ENCODE assay signal across 18 mouse cellular contexts in genomic region chr17:70472162-70472561, GRCm38 (mm10).
"Had no signal": no experiment of that assay in that cellular context is flagged by ENCODE, and none has a peak within 500 bp of the region (broad histone marks: within the 10 kb centered on the region; RNA-seq: fewer than 3 reads in every experiment).

No protein-coding gene starts in this region.

- H3K4me3 ChIP-seq: midbrain, embryonic 10.5 days; midbrain, embryonic 12.5 days; myocyte; neural tube, embryonic 13.5 days; neural tube, embryonic 15.5 days had no signal

- ATAC-seq: midbrain, embryonic 16.5 days had no signal

- H3K9ac ChIP-seq: lung, embryonic 14.5 days; midbrain, embryonic 12.5 days; neural tube, embryonic 13.5 days; neural tube, embryonic 15.5 days had no signal

- H3K36me3 ChIP-seq: midbrain, embryonic 10.5 days; midbrain, embryonic 12.5 days; neural tube, embryonic 13.5 days; neural tube, embryonic 15.5 days had no signal

- DNase-seq: lung, embryonic 14.5 days; lung, postnatal 10 days; lung, postnatal 4 days; midbrain, embryonic 14.5 days; retina, postnatal 1 day; right cerebral cortex, adult 18-20 months; right cerebral cortex, postnatal 25 days; right cerebral cortex, postnatal 4 days; spleen, adult 18-20 months; thymus, adult 18-20 months; thymus, postnatal 14 days; thymus, postnatal 36 days had no signal

- H3K4me2 ChIP-seq: lung, embryonic 14.5 days; midbrain, embryonic 12.5 days; neural tube, embryonic 13.5 days; neural tube, embryonic 15.5 days had no signal

- H3K9me3 ChIP-seq: midbrain, embryonic 10.5 days; midbrain, embryonic 12.5 days; neural tube, embryonic 13.5 days; neural tube, embryonic 15.5 days had no signal

- H3K27ac ChIP-seq: midbrain, embryonic 10.5 days; midbrain, embryonic 12.5 days; neural tube, embryonic 13.5 days; neural tube, embryonic 15.5 days had no signal

- H3K27me3 ChIP-seq: midbrain, embryonic 12.5 days; neural tube, embryonic 13.5 days; neural tube, embryonic 15.5 days had no signal

- H3K4me1 ChIP-seq: midbrain, embryonic 10.5 days; midbrain, embryonic 12.5 days; neural tube, embryonic 13.5 days; neural tube, embryonic 15.5 days had no signal
